Mouse (Mus musculus): ENCODE data around the gene Slc25a17. TPM values are rescaled to one million over a fixed set of nuclear protein-coding genes. Genes with fewer than 3 reads are reported as not detected.
A peak's percentile ranks its signal among the peaks of the same experiment; 100 is the strongest.

The Slc25a17 gene
- polyA plus RNA-seq, 1 experiment from 2014 or later, result 113 TPM

DNA sequence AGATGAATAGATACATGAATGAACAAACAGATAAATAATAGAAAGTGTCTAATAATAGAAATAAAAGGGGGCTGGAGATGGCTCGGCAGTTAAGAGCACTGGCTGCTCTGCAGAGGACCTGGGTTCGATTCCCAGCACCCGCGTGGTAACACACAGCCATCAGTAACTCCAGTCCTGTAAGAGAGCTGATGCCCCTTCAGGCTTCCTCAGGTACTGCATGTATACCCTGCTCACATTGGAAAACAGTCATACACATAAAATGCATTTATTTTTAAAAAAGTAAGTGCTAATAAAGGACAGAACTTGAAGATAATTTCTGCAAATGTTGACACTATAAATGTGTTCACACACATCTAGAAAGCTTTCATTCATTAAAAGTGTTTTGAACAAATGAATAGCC lies 70.4 kb downstream of the Slc25a17 start:
- H3K27me3 ChIP-seq, result no peaks in the 10 kb centered on the region
- no peak for ATAC-seq
- no peak for DNase-seq (ENCODE audit: low read depth, low spot score)
- TF ChIP-seq CTCF (IDR thresholded peaks at IDR 0.05), result peak; percentile 15
- in situ Hi-C loops (cut with MboI; ENCODE audit: low pct_unique_long_range_greater_than_20kb), result no loop called here
- CTCF ChIA-PET, result no interaction called here
- POLR2A ChIA-PET, result no interaction called here

DNA sequence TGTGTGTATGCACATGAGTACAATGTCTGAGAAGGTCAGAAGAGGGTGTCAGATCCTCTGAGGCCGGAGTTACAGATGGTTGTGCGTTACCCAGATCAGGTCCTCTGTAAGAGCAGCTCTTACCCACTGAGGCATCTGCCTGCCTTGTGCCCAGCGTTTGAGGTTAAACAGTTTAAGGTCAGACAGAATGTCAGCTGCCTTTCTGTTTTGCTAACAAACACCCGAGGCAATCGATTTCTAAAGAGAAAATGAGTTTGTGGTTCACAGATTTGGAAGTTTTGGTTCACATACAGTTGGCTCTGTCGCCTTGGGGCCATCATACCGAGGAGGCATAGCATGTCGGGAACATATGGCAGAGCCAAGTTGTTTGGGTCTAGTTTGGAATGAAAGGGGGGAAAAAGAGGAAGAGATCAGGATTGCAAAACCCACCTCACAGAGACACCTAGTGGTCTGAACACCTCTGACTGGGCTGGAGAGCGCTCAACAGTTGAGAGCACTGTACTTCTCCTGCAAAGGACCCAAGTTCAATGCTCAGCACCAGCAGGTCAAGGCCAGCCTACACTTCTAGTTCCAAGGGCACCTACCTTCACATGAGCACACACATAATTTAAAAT lies 76.4 kb downstream of the Slc25a17 start:
- H3K27me3 ChIP-seq, result no peaks in the 10 kb centered on the region
- no peak for DNase-seq (ENCODE audit: low read depth, low spot score)
- in situ Hi-C loops (cut with MboI; ENCODE audit: low pct_unique_long_range_greater_than_20kb), result no loop called here
- TF ChIP-seq CTCF (IDR thresholded peaks at IDR 0.05), result peak; percentile 68
- ChIA-PET POLR2A (no interaction called here), CTCF (interaction anchor here (0.8 to 2.3 kb wide), 5 partner anchors 9 to 37 kb away, joined by 3 to 5 read pairs (median 3); no protein-coding TSS in a partner anchor)
- peak; percentile 21 for ATAC-seq

DNA sequence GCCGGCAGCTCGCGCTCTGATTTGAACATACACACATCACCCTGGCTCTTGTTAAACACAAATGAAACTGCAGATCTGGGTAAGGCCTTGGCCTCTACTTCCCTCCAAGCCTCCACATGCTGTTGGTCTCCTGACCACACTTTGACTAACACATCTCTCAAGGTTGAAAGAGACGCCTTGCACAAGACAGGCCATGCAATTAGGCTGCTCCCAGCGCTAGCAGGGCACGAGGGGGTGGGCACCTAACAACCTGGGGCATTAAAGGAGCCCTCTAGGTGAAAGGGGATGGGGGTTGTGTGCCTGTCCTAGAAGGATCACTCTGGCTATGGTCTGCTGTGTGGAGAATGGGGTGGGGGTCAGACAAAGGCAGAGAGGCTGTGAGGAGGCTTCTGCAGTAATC lies 81.9 kb downstream of the Slc25a17 start:
- ChIA-PET POLR2A (interaction anchor here (0.7 kb wide), 1 partner anchor 10 kb away, joined by 3 read pairs; no protein-coding TSS in a partner anchor), CTCF (no interaction called here)
- in situ Hi-C loops (cut with MboI; ENCODE audit: low pct_unique_long_range_greater_than_20kb), result no loop called here
- ATAC-seq (no peak), DNase-seq (ENCODE audit: low read depth, low spot score) (no peak)
- no peaks in the 10 kb centered on the region for H3K27me3 ChIP-seq
- TF ChIP-seq CTCF (IDR thresholded peaks at IDR 0.05), result no peak

GRCm38 (mm10) chr15:81277928-81278327 lies 82.7 kb downstream of the Slc25a17 start:
- TF ChIP-seq CTCF (IDR thresholded peaks at IDR 0.05), result no peak
- ChIA-PET CTCF (interaction anchor here (0.8 kb wide), 1 partner anchor 24 kb away, joined by 3 read pairs; no protein-coding TSS in a partner anchor), POLR2A (interaction anchor here (0.5 to 0.7 kb wide), 2 partner anchors 9 to 253 kb away, joined by 3 to 5 read pairs; no protein-coding TSS in a partner anchor)
- ATAC-seq, result peak; percentile 51
- in situ Hi-C loops (cut with MboI; ENCODE audit: low pct_unique_long_range_greater_than_20kb), result no loop called here
- H3K27me3 ChIP-seq, result no peaks in the 10 kb centered on the region
- no peak for DNase-seq (ENCODE audit: low read depth, low spot score)

DNA sequence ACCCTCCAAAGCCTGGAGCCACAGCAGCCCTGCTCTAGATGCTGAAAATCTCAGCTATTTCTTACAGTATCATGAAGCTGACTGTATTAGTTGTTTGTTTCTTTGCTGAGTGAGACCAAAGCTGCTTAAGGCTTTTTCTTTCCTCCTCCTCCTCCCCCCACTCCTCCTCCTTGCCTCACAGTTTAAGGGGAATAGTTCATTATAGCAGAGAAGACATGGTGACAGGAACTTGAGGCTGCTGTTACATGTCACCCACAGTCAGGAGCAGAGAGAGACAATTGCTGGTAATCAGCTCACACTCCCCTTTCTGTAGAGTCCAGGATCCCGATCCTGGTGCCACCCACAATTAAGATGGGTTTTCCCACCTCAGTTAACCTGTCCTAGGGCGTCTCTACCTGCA lies 87.3 kb downstream of the Slc25a17 start:
- no peak for DNase-seq (ENCODE audit: low read depth, low spot score)
- no peak for TF ChIP-seq CTCF (IDR thresholded peaks at IDR 0.05)
- ATAC-seq, result no peak
- H3K27me3 ChIP-seq, result no peaks in the 10 kb centered on the region
- in situ Hi-C loops (cut with MboI; ENCODE audit: low pct_unique_long_range_greater_than_20kb), result no loop called here
- POLR2A ChIA-PET, result interaction anchor here (0.6 to 1.3 kb wide), 4 partner anchors 26 to 188 kb away, joined by 3 to 11 read pairs (median 4); no protein-coding TSS in a partner anchor
- CTCF ChIA-PET, result interaction anchor here (2.1 to 2.6 kb wide), 2 partner anchors 11 to 73 kb away, joined by 4 to 7 read pairs; no protein-coding TSS in a partner anchor

- ChIA-PET CTCF (interaction anchor here (1.2 to 2.6 kb wide), 2 partner anchors 10 to 75 kb away, joined by 3 to 7 read pairs; no protein-coding TSS in a partner anchor), POLR2A (interaction anchor here (0.6 to 1.3 kb wide), 6 partner anchors 16 to 189 kb away, joined by 3 to 4 read pairs (median 3); no protein-coding TSS in a partner anchor)
- ATAC-seq, result peak; percentile 87
- in situ Hi-C loops (cut with MboI; ENCODE audit: low pct_unique_long_range_greater_than_20kb), result no loop called here
- peak; percentile 77 for DNase-seq (ENCODE audit: low read depth, low spot score)
- no peak for TF ChIP-seq CTCF (IDR thresholded peaks at IDR 0.05)
- H3K27me3 ChIP-seq, result no peaks in the 10 kb centered on the region
Observed at GRCm38 (mm10) chr15:81272305-81273053, 88.1 kb downstream of the Slc25a17 start.

Other genes with a start within 250 kb of the Slc25a17 start
- gene Mrtfa, start 170.1 kb downstream of the Slc25a17 start, polyA plus RNA-seq (2021), result 48.0 TPM
- 0.05 TPM for gene Mchr1, start 125.3 kb downstream of the Slc25a17 start, polyA plus RNA-seq (2021)
- 471 TPM for gene St13, start 39.3 kb upstream of the Slc25a17 start, polyA plus RNA-seq (2021)
- 13.8 TPM for gene Xpnpep3, start 39.3 kb upstream of the Slc25a17 start, polyA plus RNA-seq (2021)
- not detected for gene Dnajb7, start 47.5 kb upstream of the Slc25a17 start, polyA plus RNA-seq (2021)
- gene Rbx1, start 105.5 kb upstream of the Slc25a17 start, polyA plus RNA-seq (2021), result 157 TPM
- gene Ep300, start 224.5 kb upstream of the Slc25a17 start, polyA plus RNA-seq (2021), result 46.9 TPM

Measured in Patski (cell line).